Mouse (Mus musculus) monocyte, adult 5-6 weeks (primary cell): ENCODE results near the gene Dnajc25. TPM values are rescaled to one million over a fixed set of nuclear protein-coding genes. Genes with fewer than 3 reads are reported as not detected.
A peak's percentile ranks its signal among the peaks of the same experiment; 100 is the strongest.

Experiments
- ATAC-seq: fragments of 153-309, 156-312 bp; replicated peaks from 2 replicates; pipeline ENCODE4 v1.8.0; 2017; ENCODE audit warnings: mild to moderate bottlenecking; ENCODE audit not compliant: low TSS enrichment, insufficient number of reproducible peaks, severe bottlenecking, poor library complexity, low FRiP score
- total RNA-seq: library from RNA; stranded (forward); fragments of 200-1000, 200-491, 200-594 nt; gene quantifications from 3 replicates; pipeline ENCODE4 v1.2.3, GENCODE M21; 2017

Gene Dnajc25
- total RNA-seq, 1 experiment from 2014 or later: 15.3 TPM

GRCm38 (mm10) chr4:59000614-59001013, 5.8 kb downstream of the Dnajc25 start:
- ATAC-seq: no peak

GRCm38 (mm10) chr4:59002948-59003805, 8.3 kb downstream of the Dnajc25 start, which contains the start of gene Gm20503:
Gm20503 (plus strand) TSS chr4:59003210.
- ATAC-seq: peak; percentile 66

GRCm38 (mm10) chr4:59003806-59004200, 8.9 kb downstream of the Dnajc25 start:
- no peak for ATAC-seq

GRCm38 (mm10) chr4:59006211-59006610, 11.3 kb downstream of the Dnajc25 start:
- no peak for ATAC-seq

- no peak for ATAC-seq
Observed at GRCm38 (mm10) chr4:59007016-59007415, 12.2 kb downstream of the Dnajc25 start.

GRCm38 (mm10) chr4:59007974-59008373, 13.1 kb downstream of the Dnajc25 start:
- no peak for ATAC-seq

- peak; percentile 52; the same call in 1 of the 2 replicates for ATAC-seq
Observed at GRCm38 (mm10) chr4:59009186-59009585, 14.3 kb downstream of the Dnajc25 start.

GRCm38 (mm10) chr4:59009696-59010095, 14.8 kb downstream of the Dnajc25 start:
- peak; percentile 38 for ATAC-seq

GRCm38 (mm10) chr4:59011446-59011845, 16.6 kb downstream of the Dnajc25 start:
- ATAC-seq: no peak

GRCm38 (mm10) chr4:59015181-59015580, 20.3 kb downstream of the Dnajc25 start:
- ATAC-seq: no peak

- ATAC-seq: no peak
Observed at GRCm38 (mm10) chr4:59016922-59017321, 22.1 kb downstream of the Dnajc25 start.

GRCm38 (mm10) chr4:59034325-59034917, 39.6 kb downstream of the Dnajc25 start:
- ATAC-seq: no peak

GRCm38 (mm10) chr4:59034918-59035785, 40.3 kb downstream of the Dnajc25 start, which contains the start of gene Gng10:
Gng10 (plus strand) TSS chr4:59035088.
- ATAC-seq: peak; percentile 39

- peak; percentile 9; the same call in 1 of the 2 replicates for ATAC-seq
Observed at GRCm38 (mm10) chr4:59035786-59036350, 41.0 kb downstream of the Dnajc25 start.

GRCm38 (mm10) chr4:59036490-59037127, 41.7 kb downstream of the Dnajc25 start:
- ATAC-seq: peak; percentile 65

- ATAC-seq: no peak
Observed at GRCm38 (mm10) chr4:59037525-59037924, 42.7 kb downstream of the Dnajc25 start.

GRCm38 (mm10) chr4:59040397-59041287, 45.8 kb downstream of the Dnajc25 start:
- no peak for ATAC-seq
